Comparison of ENCODE assay signal across 13 mouse cellular contexts in the genomic region with DNA sequence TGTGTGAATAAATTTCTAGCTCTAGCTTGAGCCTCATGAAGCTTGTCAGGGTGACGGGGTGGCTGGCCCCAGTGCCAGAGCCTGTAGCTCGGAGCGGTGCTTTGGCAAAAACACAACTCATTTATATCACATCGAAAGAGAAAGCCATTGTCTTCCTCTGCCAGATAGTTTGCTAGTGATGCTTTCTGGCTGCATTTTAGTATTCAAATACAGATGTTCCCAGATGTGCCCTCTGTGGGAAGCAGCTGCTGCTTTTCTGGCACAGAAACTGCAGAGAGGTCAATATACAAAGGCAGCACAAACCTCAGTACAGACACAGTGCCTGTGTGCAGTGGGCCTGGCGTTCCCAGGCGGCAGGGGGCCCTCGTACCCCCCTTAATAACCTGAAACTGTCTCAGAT.
DNase-seq lines count a peak whose midpoint lies in the region; ATAC-seq lines count a peak whose summit lies in the region.
"Had no signal": no experiment of that assay in that cellular context is flagged by ENCODE, and none has a peak within 500 bp of the region (broad histone marks: within the 10 kb centered on the region; RNA-seq: fewer than 3 reads in every experiment).

No protein-coding gene starts in this region.

- peak; percentile 11 to 22 for DNase-seq in layer of hippocampus, adult 8-10 months (ENCODE audit: low spot score in 2 of 2)
- DNase-seq in layer of hippocampus, postnatal 14 days (ENCODE audit: low spot score in 2 of 2): no peak
- DNase-seq in limb, embryonic 10.5 days (ENCODE audit: low spot score): no peak
- no peak for DNase-seq in right cerebral cortex, postnatal 4 days
- DNase-seq in left cerebral cortex, adult 8-10 months (ENCODE audit: low spot score in 2 of 2): no peak
- DNase-seq: cerebellum, adult 2 months; kidney, adult 18-20 months; right cerebral cortex, postnatal 14 days; thymus, postnatal 25 days had no signal

- ATAC-seq in forebrain, embryonic 16.5 days: no peak
- ATAC-seq in neural tube, embryonic 15.5 days (ENCODE audit: low FRiP score): peak; percentile 29; the same call in 1 of the 2 replicates

- 26% methylated on average over 7 of the region's 7 CpGs for WGBS in forebrain, embryonic 16.5 days
- WGBS in limb, embryonic 10.5 days: 77% methylated on average over 7 of the region's 7 CpGs
- WGBS in neural tube, embryonic 15.5 days: 16% methylated on average over 7 of the region's 7 CpGs

- H3K4me1 ChIP-seq in forebrain, embryonic 16.5 days (replicated peaks; ENCODE audit: control insufficient read depth, insufficient read depth, low read length): peaks cover 60% of the 10 kb centered on the region
- H3K4me1 ChIP-seq in limb, embryonic 10.5 days: peaks cover 78% of the 10 kb centered on the region
- peaks cover 87% of the 10 kb centered on the region for H3K4me1 ChIP-seq in neural tube, embryonic 15.5 days

- no peaks in the 10 kb centered on the region for H3K36me3 ChIP-seq in forebrain, embryonic 16.5 days (ENCODE audit: control insufficient read depth, insufficient read depth)
- peaks cover 16% of the 10 kb centered on the region for H3K36me3 ChIP-seq in limb, embryonic 10.5 days
- peaks cover 2% of the 10 kb centered on the region; the same call in 1 of the 2 replicates for H3K36me3 ChIP-seq in neural tube, embryonic 15.5 days
- H3K36me3 ChIP-seq: G1E had no signal

- no peaks in the 10 kb centered on the region for H3K27me3 ChIP-seq in forebrain, embryonic 16.5 days (replicated peaks; ENCODE audit: control insufficient read depth, insufficient read depth, low read length)
- no peaks in the 10 kb centered on the region for H3K27me3 ChIP-seq in limb, embryonic 10.5 days (ENCODE audit: low read depth, poor library complexity, severe bottlenecking)
- no peaks in the 10 kb centered on the region for H3K27me3 ChIP-seq in neural tube, embryonic 15.5 days (replicated peaks)

- H3K4me2 ChIP-seq in forebrain, embryonic 16.5 days (ENCODE audit: low read length): peak overlapping the region; percentile 4; the same call in 1 of the 2 replicates
- H3K4me2 ChIP-seq in neural tube, embryonic 15.5 days: peak overlapping the region; percentile 21
- H3K4me2 ChIP-seq: liver, embryonic 11.5 days had no signal

- H3K9me3 ChIP-seq in forebrain, embryonic 16.5 days (ENCODE audit: control insufficient read depth, low read length): no peaks in the 10 kb centered on the region
- H3K9me3 ChIP-seq in limb, embryonic 10.5 days (replicated peaks): no peaks in the 10 kb centered on the region
- H3K9me3 ChIP-seq in neural tube, embryonic 15.5 days (replicated peaks): no peaks in the 10 kb centered on the region
- H3K9me3 ChIP-seq: G1E had no signal

- no peak overlapping the region for H3K4me3 ChIP-seq in forebrain, embryonic 16.5 days (replicated peaks; ENCODE audit: low read length)
- no peak overlapping the region for H3K4me3 ChIP-seq in limb, embryonic 10.5 days
- H3K4me3 ChIP-seq in neural tube, embryonic 15.5 days (replicated peaks): no peak overlapping the region

- H3K27ac ChIP-seq in forebrain, embryonic 16.5 days (ENCODE audit: low read length): peak overlapping the region; percentile 73
- peak overlapping the region; percentile 80; the same call in 1 of the 2 replicates for H3K27ac ChIP-seq in limb, embryonic 10.5 days
- H3K27ac ChIP-seq in neural tube, embryonic 15.5 days (replicated peaks): peak overlapping the region; percentile 85

- peak overlapping the region; percentile 30; the same call in 1 of the 2 replicates for H3K9ac ChIP-seq in forebrain, embryonic 16.5 days (replicated peaks; ENCODE audit: low read depth, low read length)
- 0 out of 2 replicates have a peak overlapping the region, but pooled peaks have one; percentile 20 for H3K9ac ChIP-seq in neural tube, embryonic 15.5 days (replicated peaks)

Comparison
In these comparisons a context has a peak if more than half of its experiments do, and no peak if none do; other contexts are left out.
1. DNase-seq: peak in layer of hippocampus, adult 8-10 months (2 of 2); none in layer of hippocampus, postnatal 14 days (0 of 2), limb, embryonic 10.5 days (single experiment), right cerebral cortex, postnatal 4 days (single experiment) and left cerebral cortex, adult 8-10 months (0 of 2).
2. Peak in every context shown above with its lines, with median percentiles within 50 percentile points of each other: H3K27ac ChIP-seq.